Mouse (Mus musculus): ENCODE results near the gene Iqcb1. TPM values are rescaled to one million over a fixed set of nuclear protein-coding genes. Genes with fewer than 3 reads are reported as not detected.
A peak's percentile ranks its signal among the peaks of the same experiment; 100 is the strongest.
"Not testable (repeated sequence)": the region's sequence is repeated elsewhere in the genome, so short reads cannot be mapped to it uniquely, and the experiment has no call there.

Iqcb1 gene
- polyA plus RNA-seq, 1 experiment from 2014 or later, result 58.8 TPM

- H3K27me3 ChIP-seq (replicated peaks; ENCODE audit: control insufficient read depth, insufficient read depth, low read length), result no peaks in the 10 kb centered on the region
- no peak overlapping the region for H3K27ac ChIP-seq (ENCODE audit: low read length)
- 71% methylated on average over 3 of the region's 3 CpGs for WGBS
- H3K4me1 ChIP-seq (replicated peaks; ENCODE audit: control insufficient read depth, insufficient read depth, low read length), result no peaks in the 10 kb centered on the region
- H3K9ac ChIP-seq (replicated peaks; ENCODE audit: low read depth, low read length), result no peak overlapping the region
- H3K4me2 ChIP-seq (ENCODE audit: low read length), result no peak overlapping the region
- H3K4me3 ChIP-seq (replicated peaks; ENCODE audit: low read length), result no peak overlapping the region
- no peak for ATAC-seq
- no peaks in the 10 kb centered on the region for H3K36me3 ChIP-seq (ENCODE audit: control insufficient read depth, insufficient read depth)
- H3K9me3 ChIP-seq (ENCODE audit: control insufficient read depth, low read length), result no peaks in the 10 kb centered on the region
Measured at GRCm38 (mm10) chr16:36813680-36814079, 14.5 kb upstream of the Iqcb1 start.

DNA sequence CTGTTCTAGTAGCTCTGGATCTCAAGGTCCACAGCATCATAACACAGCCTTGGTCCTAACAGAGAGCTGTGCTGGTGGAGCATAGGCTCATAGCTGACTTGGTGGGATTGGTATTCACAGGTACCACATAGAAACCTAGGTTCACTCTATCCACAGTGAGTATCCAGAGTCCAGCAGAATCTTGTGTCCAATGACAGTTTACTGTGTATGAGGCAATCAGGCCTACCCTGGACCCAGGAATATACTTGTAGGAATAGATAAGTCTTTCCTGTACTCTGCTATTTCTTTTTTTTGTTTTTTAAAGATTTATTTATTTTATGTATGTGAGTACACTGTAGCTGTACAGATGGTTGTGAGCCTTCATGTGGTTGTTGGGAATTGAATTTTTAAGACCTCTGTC lies 11.3 kb upstream of the Iqcb1 start:
- H3K9me3 ChIP-seq (ENCODE audit: control insufficient read depth, low read length), result no peaks in the 10 kb centered on the region
- 0 out of 2 replicates have a peak, but pooled peaks have one; percentile 29 for ATAC-seq
- no peaks in the 10 kb centered on the region for H3K36me3 ChIP-seq (ENCODE audit: control insufficient read depth, insufficient read depth)
- no peak overlapping the region for H3K4me2 ChIP-seq (ENCODE audit: low read length)
- H3K27ac ChIP-seq (ENCODE audit: low read length), result no peak overlapping the region
- no peaks in the 10 kb centered on the region for H3K4me1 ChIP-seq (replicated peaks; ENCODE audit: control insufficient read depth, insufficient read depth, low read length)
- no peak overlapping the region for H3K4me3 ChIP-seq (replicated peaks; ENCODE audit: low read length)
- H3K27me3 ChIP-seq (replicated peaks; ENCODE audit: control insufficient read depth, insufficient read depth, low read length), result no peaks in the 10 kb centered on the region
- H3K9ac ChIP-seq (replicated peaks; ENCODE audit: low read depth, low read length), result no peak overlapping the region

- 15% methylated on average over 7 of the region's 7 CpGs for WGBS
- Histone ChIP-seq H3K4me2 (ENCODE audit: low read length) (no peak overlapping the region), H3K9ac (replicated peaks; ENCODE audit: low read depth, low read length) (no peak overlapping the region), H3K4me1 (replicated peaks; ENCODE audit: control insufficient read depth, insufficient read depth, low read length) (no peaks in the 10 kb centered on the region), H3K27me3 (replicated peaks; ENCODE audit: control insufficient read depth, insufficient read depth, low read length) (no peaks in the 10 kb centered on the region), H3K27ac (ENCODE audit: low read length) (no peak overlapping the region), H3K36me3 (ENCODE audit: control insufficient read depth, insufficient read depth) (no peaks in the 10 kb centered on the region), H3K9me3 (ENCODE audit: control insufficient read depth, low read length) (no peaks in the 10 kb centered on the region), H3K4me3 (replicated peaks; ENCODE audit: low read length) (no peak overlapping the region)
- peak; percentile 99 for ATAC-seq
Measured at GRCm38 (mm10) chr16:36817321-36817926, 10.8 kb upstream of the Iqcb1 start.

DNA sequence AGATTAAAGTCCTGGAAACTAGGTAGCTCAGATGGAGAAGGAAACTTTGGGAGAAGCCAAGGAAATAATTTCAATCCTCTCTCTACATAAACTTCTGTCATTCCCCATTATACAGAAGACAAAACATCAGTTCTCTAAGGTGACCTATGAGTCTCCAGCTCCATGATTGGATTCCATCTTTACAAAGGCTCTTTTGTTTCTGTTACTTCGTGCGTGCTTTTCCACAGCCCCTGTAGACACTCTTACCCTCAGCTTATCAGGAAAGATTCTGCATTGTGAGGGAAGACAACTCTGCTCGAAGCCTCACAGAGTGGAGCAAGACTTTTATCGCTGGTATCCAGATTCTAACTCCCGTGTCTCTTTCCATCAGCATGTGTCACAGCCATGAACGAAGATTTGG lies 8.2 kb upstream of the Iqcb1 start:
- Histone ChIP-seq H3K9ac (replicated peaks; ENCODE audit: low read depth, low read length) (no peak overlapping the region), H3K9me3 (ENCODE audit: control insufficient read depth, low read length) (no peaks in the 10 kb centered on the region), H3K4me2 (ENCODE audit: low read length) (no peak overlapping the region), H3K27ac (ENCODE audit: low read length) (no peak overlapping the region), H3K27me3 (replicated peaks; ENCODE audit: control insufficient read depth, insufficient read depth, low read length) (no peaks in the 10 kb centered on the region), H3K36me3 (ENCODE audit: control insufficient read depth, insufficient read depth) (no peaks in the 10 kb centered on the region), H3K4me3 (replicated peaks; ENCODE audit: low read length) (no peak overlapping the region), H3K4me1 (replicated peaks; ENCODE audit: control insufficient read depth, insufficient read depth, low read length) (no peaks in the 10 kb centered on the region)
- 52% methylated on average over 6 of the region's 6 CpGs for WGBS
- ATAC-seq, result no peak

DNA sequence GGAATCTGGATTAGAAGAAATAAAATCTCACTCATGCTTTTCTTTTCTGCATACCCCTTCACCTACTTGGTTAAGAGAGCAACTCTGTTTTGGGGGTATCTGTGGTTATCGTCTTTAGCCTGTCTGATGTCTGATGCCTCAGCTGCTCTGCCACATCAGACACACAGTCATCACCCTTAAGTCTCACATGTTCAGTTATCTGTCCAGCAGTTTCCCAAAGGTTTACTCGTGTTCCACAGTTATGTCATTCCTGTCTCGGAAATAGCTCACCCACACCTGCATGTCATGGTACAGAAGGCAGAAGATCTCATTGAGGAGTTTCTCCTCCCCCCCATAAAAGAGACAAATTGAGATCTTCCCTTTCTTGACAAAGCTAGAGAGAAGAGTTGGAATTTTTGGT lies 7.4 kb upstream of the Iqcb1 start:
- H3K9ac ChIP-seq (replicated peaks; ENCODE audit: low read depth, low read length), result no peak overlapping the region
- WGBS, result 83% methylated on average over 3 of the region's 3 CpGs
- H3K27me3 ChIP-seq (replicated peaks; ENCODE audit: control insufficient read depth, insufficient read depth, low read length), result no peaks in the 10 kb centered on the region
- ATAC-seq, result no peak
- no peaks in the 10 kb centered on the region for H3K4me1 ChIP-seq (replicated peaks; ENCODE audit: control insufficient read depth, insufficient read depth, low read length)
- no peaks in the 10 kb centered on the region for H3K9me3 ChIP-seq (ENCODE audit: control insufficient read depth, low read length)
- H3K36me3 ChIP-seq (ENCODE audit: control insufficient read depth, insufficient read depth), result no peaks in the 10 kb centered on the region
- no peak overlapping the region for H3K4me3 ChIP-seq (replicated peaks; ENCODE audit: low read length)
- H3K4me2 ChIP-seq (ENCODE audit: low read length), result no peak overlapping the region
- no peak overlapping the region for H3K27ac ChIP-seq (ENCODE audit: low read length)

DNA sequence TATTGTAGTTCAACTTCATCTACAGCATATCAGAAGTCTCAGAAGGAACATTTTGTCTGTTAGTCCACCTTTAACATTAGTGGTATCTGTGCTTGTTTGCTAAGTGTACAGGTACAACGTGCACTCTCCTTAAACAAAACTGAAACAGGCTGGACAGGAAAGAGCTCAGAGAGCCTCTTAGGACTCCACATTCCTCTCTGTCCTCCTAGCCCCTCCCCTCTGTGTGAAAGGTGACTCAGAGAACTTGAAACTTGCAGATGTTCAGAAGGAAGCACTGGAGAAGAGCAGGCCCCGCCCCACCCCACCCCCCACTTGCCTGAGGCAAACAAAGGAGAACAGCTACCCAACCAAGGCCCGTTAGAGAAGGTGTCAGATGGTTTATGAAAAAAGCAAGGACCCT lies 6.7 kb upstream of the Iqcb1 start:
- H3K9me3 ChIP-seq (ENCODE audit: control insufficient read depth, low read length), result no peaks in the 10 kb centered on the region
- H3K9ac ChIP-seq (replicated peaks; ENCODE audit: low read depth, low read length), result no peak overlapping the region
- H3K27ac ChIP-seq (ENCODE audit: low read length), result no peak overlapping the region
- no peaks in the 10 kb centered on the region for H3K27me3 ChIP-seq (replicated peaks; ENCODE audit: control insufficient read depth, insufficient read depth, low read length)
- WGBS, result 14% methylated on average over 3 of the region's 3 CpGs
- no peaks in the 10 kb centered on the region for H3K4me1 ChIP-seq (replicated peaks; ENCODE audit: control insufficient read depth, insufficient read depth, low read length)
- H3K36me3 ChIP-seq (ENCODE audit: control insufficient read depth, insufficient read depth), result no peaks in the 10 kb centered on the region
- ATAC-seq, result no peak
- H3K4me2 ChIP-seq (ENCODE audit: low read length), result no peak overlapping the region
- H3K4me3 ChIP-seq (replicated peaks; ENCODE audit: low read length), result no peak overlapping the region

- peak overlapping the region; percentile 86 for H3K4me3 ChIP-seq (replicated peaks; ENCODE audit: low read length)
- peaks cover 8% of the 10 kb centered on the region for H3K4me1 ChIP-seq (replicated peaks; ENCODE audit: control insufficient read depth, insufficient read depth, low read length)
- 5% methylated on average over 11 of the region's 11 CpGs for WGBS
- no peak overlapping the region for H3K27ac ChIP-seq (ENCODE audit: low read length)
- ATAC-seq, result no peak
- 0 out of 2 replicates have a peak, but pooled peaks cover 2% of the 10 kb centered on the region for H3K36me3 ChIP-seq (ENCODE audit: control insufficient read depth, insufficient read depth)
- peak overlapping the region; percentile 22 for H3K9ac ChIP-seq (replicated peaks; ENCODE audit: low read depth, low read length)
- no peaks in the 10 kb centered on the region for H3K9me3 ChIP-seq (ENCODE audit: control insufficient read depth, low read length)
- no peaks in the 10 kb centered on the region for H3K27me3 ChIP-seq (replicated peaks; ENCODE audit: control insufficient read depth, insufficient read depth, low read length)
- H3K4me2 ChIP-seq (ENCODE audit: low read length), result peak overlapping the region; percentile 78
Measured at GRCm38 (mm10) chr16:36827611-36828053, 553 bp upstream of the Iqcb1 start.

DNA sequence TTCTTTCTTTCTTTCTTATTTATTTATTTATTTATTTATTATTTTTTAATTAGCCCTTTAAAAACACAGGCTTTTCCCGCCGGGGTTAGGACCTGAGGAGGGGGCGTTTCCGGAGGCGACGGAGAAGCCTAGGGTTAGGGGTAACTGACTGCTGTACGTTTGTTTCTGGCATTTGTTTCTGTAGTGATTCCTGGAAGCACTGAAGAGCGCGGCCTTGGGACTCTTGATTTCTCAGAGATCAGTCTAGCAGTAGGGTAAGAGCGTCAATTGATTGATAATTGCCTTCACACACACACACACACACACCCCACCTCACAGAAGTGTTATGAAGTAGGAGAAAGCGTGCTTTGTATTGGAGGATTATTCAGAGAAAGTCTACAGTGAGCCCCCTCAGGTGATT lies 635 bp downstream of the Iqcb1 start:
- ATAC-seq, result peak; percentile 39
- H3K4me2 ChIP-seq (ENCODE audit: low read length), result peak overlapping the region; percentile 78
- peak overlapping the region; percentile 59; the same call in 1 of the 2 replicates for H3K27ac ChIP-seq (ENCODE audit: low read length)
- 2% methylated on average over 11 of the region's 11 CpGs for WGBS
- peak overlapping the region; percentile 86 for H3K4me3 ChIP-seq (replicated peaks; ENCODE audit: low read length)
- no peaks in the 10 kb centered on the region for H3K27me3 ChIP-seq (replicated peaks; ENCODE audit: control insufficient read depth, insufficient read depth, low read length)
- 0 out of 2 replicates have a peak, but pooled peaks cover 2% of the 10 kb centered on the region for H3K36me3 ChIP-seq (ENCODE audit: control insufficient read depth, insufficient read depth)
- peak overlapping the region; percentile 93 for H3K9ac ChIP-seq (replicated peaks; ENCODE audit: low read depth, low read length)
- no peaks in the 10 kb centered on the region for H3K9me3 ChIP-seq (ENCODE audit: control insufficient read depth, low read length)
- peaks cover 8% of the 10 kb centered on the region for H3K4me1 ChIP-seq (replicated peaks; ENCODE audit: control insufficient read depth, insufficient read depth, low read length)

DNA sequence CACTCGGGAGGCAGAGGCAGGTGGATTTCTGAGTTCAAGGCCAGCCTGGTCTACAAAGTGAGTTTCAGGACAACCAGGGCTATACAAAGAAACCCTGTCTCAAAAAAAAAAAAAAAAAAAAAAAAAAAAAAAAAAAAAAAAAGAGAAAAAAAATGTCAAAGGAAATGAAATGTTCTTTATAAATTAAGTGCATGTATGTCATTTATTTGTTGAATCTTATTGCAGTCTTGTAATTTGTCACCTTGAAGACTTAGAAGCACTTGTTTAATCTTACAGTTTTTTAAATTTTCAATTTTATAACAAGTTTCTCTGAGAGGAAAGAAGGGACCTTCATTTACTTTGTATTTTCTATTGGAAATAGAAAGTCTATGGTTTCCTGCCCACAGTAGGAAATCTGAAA lies 18.7 kb downstream of the Iqcb1 start:
- not testable (repeated sequence) for ATAC-seq; H3K4me3 ChIP-seq (replicated peaks; ENCODE audit: low read length); H3K4me1 ChIP-seq (replicated peaks; ENCODE audit: control insufficient read depth, insufficient read depth, low read length); H3K27me3 ChIP-seq (replicated peaks; ENCODE audit: control insufficient read depth, insufficient read depth, low read length); H3K9ac ChIP-seq (replicated peaks; ENCODE audit: low read depth, low read length); H3K27ac ChIP-seq (ENCODE audit: low read length); H3K4me2 ChIP-seq (ENCODE audit: low read length); H3K9me3 ChIP-seq (ENCODE audit: control insufficient read depth, low read length)
- H3K36me3 ChIP-seq (ENCODE audit: control insufficient read depth, insufficient read depth), result peaks cover 10% of the 10 kb centered on the region
- WGBS, result 85% methylated on average over 1 of the region's 1 CpGs

- Histone ChIP-seq H3K9me3 (ENCODE audit: control insufficient read depth, low read length) (no peaks in the 10 kb centered on the region), H3K9ac (replicated peaks; ENCODE audit: low read depth, low read length) (no peak overlapping the region), H3K4me2 (ENCODE audit: low read length) (no peak overlapping the region), H3K4me1 (replicated peaks; ENCODE audit: control insufficient read depth, insufficient read depth, low read length) (no peaks in the 10 kb centered on the region), H3K36me3 (ENCODE audit: control insufficient read depth, insufficient read depth) (peaks cover 6% of the 10 kb centered on the region), H3K27me3 (replicated peaks; ENCODE audit: control insufficient read depth, insufficient read depth, low read length) (no peaks in the 10 kb centered on the region), H3K4me3 (replicated peaks; ENCODE audit: low read length) (no peak overlapping the region), H3K27ac (ENCODE audit: low read length) (no peak overlapping the region)
- whole genome bisulfite sequencing, result 87% methylated on average over 3 of the region's 3 CpGs
- no peak for ATAC-seq
Measured at GRCm38 (mm10) chr16:36851202-36851601, 23.0 kb downstream of the Iqcb1 start.
